Mouse (Mus musculus) adrenal gland, postnatal 25 days (tissue): Measurements from ENCODE around the gene Tbl1xr1. TPM values are rescaled to one million over a fixed set of nuclear protein-coding genes. Genes with fewer than 3 reads are reported as not detected.

Experiments used
- DNase-seq: peaks from one replicate; pipeline ENCODE4 v3.0.0; 2021; ENCODE audit warnings: mixed read lengths
- total RNA-seq: library from RNA; stranded (reverse); gene quantifications from 2 replicates; pipeline ENCODE4 v1.2.3, GENCODE M21; 2021

The Tbl1xr1 gene
- total RNA-seq, 1 experiment from 2014 or later, result 122 TPM

DNA sequence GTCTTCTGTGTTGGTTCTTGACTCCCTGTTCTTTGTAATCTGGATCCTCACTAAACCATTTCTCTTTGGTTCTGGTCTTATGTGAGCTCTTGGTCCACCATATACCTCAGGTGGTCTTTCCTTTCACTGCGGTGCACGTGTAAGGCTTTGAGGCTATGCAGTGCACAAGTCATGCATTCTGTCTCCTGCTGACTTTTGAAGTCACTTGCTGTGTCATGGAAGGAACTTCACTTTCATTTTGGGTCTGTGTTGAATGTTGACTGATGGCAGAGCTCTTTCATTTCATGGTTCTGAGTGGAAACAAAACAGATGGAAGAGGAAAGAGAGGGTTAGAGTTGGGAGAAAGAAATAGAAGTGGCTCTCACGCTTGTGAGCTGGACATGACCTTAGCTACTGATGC, 13.4 kb downstream of the Tbl1xr1 start:
- DNase-seq, result no peak

GRCm38 (mm10) chr3:22090431-22091265, 14.2 kb downstream of the Tbl1xr1 start:
- peak; percentile 14 for DNase-seq

GRCm38 (mm10) chr3:22091266-22091550, 14.8 kb downstream of the Tbl1xr1 start:
- no peak for DNase-seq

DNA sequence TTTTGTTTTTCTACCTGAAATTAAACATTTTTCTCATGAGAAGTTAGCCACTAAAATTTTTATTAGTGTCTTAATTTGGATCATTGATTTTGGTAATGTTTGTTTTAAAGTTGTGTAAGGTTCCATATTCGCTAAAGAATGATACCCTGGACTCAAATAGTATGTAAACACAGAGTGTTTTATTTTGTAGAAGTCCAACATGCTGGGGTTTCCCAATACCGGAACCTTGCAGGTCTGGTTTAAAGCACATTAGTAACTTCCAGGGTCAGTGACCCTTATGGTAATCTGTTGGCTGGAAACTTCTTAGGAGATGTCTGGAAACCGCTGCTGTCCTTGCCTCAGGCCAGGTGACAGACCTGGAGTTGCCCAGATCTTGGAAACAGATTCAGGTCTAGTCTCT, 15.2 kb downstream of the Tbl1xr1 start:
- no peak for DNase-seq

- no peak for DNase-seq
Observed at GRCm38 (mm10) chr3:22092784-22093183, 16.3 kb downstream of the Tbl1xr1 start.

- DNase-seq, result no peak
Observed at GRCm38 (mm10) chr3:22103986-22104515, 27.6 kb downstream of the Tbl1xr1 start.

DNA sequence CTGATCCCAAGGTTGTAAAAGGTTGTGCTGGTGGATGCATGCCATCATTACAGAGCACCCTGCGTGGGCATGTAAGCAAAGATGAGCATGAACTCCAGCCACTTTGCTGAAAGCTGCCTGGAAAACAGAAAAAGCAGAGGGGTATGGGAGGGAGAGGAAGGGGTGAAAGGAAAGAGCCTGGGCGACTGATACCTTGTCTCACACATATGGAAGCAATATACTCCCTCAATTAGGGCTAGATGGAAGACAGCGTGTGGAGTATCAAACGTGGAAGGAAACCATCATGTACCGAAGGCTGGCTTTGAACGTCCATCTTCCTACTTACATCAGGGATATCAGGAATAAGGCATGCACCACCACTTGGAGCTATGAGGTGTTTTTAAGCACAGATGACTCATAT, 29.0 kb downstream of the Tbl1xr1 start:
- no peak for DNase-seq

DNA sequence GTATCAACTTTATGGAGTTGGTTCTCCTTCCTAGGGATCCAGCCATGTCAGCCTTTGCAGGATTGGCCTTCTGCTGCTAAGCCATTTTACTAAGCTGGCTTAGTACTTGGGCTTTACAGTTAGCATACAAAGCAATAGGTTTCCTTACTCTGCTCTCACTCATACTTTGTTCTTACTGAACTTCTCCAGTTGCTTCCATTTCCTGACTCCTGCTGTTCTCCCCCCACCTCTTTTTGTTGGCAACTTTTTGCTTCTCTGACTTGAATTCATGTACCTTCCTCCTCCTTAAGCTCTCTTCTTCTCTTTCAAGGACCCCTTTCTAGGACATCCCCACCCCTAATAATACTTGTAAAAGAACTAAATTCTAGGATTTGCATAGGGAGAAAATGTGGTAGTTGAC, 31.6 kb downstream of the Tbl1xr1 start:
- DNase-seq, result no peak

- no peak for DNase-seq
Observed at GRCm38 (mm10) chr3:22109651-22110050, 33.2 kb downstream of the Tbl1xr1 start.

GRCm38 (mm10) chr3:22113773-22114172, 37.3 kb downstream of the Tbl1xr1 start:
- no peak for DNase-seq

DNA sequence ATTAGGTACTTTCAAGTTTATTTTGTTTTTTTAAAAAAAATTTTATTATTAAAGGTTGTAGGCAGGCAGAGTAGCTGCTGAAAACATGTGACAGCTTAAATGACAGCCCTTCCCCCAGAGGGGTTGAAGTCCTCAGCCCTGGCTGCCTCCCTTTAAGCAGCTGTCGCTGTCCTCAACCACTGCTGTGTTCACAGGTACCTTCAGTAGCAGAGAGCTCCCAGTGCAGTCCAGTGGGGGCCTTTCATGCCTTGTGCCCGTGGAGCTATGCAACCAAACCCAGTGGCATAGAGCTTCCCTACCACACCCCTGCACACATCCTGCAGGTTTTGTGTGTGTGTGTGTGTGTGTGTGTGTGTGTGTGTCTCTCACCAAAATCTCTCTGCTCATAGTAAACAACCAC, 38.8 kb downstream of the Tbl1xr1 start:
- DNase-seq, result no peak

DNA sequence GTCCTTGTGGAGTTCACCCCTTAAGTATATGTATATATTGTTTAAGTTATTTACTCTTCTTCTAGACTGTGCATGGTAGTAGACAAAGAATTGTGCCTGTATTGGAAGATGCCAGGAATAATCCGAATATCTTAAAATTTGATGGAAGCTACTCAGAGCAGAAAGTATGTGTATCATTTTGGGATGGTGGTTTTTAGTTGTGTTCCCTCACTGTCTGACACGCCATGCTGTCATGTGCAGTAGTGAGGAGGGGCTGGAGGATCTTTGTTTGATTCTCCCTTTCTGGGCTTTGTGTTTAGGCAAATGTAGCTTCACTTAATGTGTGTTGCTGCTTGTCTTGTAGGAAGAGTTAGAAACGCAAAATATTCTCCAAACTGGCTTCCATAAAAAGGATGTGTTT, 39.2 kb downstream of the Tbl1xr1 start:
- no peak for DNase-seq

DNA sequence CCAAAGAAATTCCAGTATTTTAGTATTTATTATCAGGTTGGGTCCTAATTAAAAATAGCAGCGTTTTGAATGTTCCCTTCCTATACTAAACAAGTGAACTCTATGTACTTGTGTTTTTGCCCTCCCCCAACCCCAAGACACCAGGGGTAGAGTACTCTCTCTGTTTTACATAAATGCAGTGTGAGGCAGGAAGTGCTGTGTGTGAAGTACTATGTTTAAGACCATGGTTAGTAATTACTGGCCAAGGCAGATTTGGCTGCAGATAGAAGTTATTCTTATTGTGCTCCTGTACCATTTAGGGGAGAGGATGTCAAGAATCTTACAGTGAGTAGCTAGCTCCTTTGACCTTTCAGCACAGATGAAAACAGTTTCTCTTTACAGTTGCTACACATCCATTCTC, 39.7 kb downstream of the Tbl1xr1 start:
- DNase-seq, result no peak

DNA sequence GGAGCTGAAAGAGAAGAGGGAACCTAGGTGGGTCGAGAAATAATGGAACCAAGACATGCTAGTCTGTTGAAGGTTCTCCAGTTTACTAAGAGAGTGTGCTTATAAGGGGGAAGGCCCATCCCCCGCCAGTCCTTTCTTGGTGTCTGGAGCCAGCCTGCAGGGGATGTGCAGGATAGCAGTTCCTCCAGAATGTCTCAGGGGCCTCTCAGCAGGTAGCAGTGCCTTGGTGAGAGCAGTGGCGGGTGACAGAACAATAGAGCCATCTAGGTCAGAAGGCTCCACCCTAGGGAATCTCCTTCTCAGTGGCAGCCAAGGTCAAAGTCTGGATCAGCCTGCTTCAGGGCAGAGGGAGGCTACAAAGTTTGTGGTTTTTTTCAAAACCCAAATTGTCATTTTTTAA, 45.3 kb downstream of the Tbl1xr1 start:
- peak; percentile 4 for DNase-seq

GRCm38 (mm10) chr3:22123145-22123544, 46.7 kb downstream of the Tbl1xr1 start:
- DNase-seq, result no peak

DNA sequence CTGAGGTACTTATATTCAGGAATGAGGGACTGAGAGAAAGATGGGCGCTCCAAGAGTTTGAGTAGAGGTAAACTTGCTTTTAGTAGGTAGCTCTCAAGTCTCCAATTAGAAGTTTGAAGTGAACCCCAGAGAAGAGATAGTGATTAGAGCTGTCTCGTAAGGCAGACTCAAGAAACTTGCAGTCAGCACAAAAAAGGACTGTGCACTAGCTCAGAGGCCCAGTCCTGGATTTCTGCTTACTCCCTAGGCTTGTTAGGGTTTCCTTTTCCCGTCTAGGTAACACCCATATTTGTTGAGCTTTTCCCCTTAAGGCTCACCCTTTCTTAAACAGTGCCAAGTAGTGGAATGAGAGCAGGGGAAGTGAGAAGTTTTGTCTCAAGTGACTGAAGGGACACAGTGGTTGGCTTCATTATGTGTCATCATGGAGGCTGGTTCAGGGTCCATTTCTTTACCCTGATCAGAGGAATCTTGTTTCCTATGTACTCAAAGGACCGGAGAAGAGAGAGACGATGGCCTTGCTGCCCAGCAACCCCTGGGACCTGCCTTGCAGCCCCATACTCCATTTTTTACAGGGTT, 49.9 kb downstream of the Tbl1xr1 start:
- no peak for DNase-seq

DNA sequence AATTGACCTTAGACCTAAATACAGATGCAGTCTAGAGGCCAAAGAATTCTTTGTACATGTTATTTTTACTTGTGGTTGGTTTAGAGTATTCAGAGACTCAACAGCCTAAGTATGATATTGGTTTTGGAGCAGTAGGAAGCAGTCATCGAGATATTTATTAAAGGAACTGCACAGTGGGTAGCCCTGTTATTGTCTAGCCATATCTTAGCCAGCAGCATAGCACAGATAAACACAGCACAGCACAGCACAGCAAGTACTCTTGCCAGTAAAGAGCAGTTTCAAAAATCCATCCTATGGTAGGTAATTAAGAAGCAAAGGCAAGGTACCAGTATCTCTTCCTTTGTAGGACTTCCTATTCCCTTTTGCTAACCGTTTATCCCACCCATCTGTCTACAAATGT, 54.8 kb downstream of the Tbl1xr1 start:
- DNase-seq, result no peak

DNA sequence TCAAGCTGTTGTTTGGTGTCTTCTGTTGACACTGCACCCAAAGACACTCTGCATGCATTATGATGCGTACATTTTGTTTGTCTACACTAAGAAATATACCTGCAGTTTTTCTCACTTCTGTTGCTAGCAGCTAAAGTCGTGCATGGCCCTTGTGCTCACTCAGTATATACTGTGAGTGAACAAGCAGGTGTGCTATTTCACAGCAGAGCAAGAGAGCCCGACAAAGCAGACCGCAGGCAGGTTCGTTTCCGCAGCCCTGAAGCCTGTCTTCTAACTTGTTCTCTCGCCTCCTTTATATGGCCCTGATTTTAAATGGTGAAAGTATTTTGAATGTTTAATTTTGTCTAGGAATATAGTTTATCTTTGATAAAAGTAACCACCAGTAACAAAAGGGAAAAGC, 57.2 kb downstream of the Tbl1xr1 start:
- no peak for DNase-seq

- no peak for DNase-seq
Observed at GRCm38 (mm10) chr3:22137793-22138579, 61.5 kb downstream of the Tbl1xr1 start.

DNA sequence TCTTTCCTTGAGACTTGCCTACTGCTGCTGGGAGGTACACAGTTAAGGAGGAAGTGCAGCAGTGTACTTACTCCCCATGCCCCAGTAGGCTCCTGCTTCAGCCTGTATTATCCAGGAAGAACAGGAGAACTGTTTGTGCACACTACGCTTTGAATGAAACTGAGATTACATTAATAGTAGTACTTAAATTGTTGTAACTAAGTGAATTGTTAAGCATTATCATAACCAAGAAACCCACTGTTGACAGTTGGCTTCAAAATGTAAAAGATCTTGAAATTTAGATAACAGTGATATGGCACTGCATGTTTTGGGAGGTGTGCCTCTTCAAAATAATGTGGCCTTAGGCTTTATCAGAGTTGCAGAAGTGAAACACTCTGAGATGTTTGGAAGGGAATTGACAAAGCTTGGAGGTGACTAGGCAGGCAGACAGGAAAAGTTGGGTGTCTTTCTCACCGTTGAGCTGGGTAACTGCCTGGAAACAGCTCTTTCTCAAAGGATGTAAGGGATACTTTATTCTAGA, 62.2 kb downstream of the Tbl1xr1 start:
- DNase-seq, result no peak

DNA sequence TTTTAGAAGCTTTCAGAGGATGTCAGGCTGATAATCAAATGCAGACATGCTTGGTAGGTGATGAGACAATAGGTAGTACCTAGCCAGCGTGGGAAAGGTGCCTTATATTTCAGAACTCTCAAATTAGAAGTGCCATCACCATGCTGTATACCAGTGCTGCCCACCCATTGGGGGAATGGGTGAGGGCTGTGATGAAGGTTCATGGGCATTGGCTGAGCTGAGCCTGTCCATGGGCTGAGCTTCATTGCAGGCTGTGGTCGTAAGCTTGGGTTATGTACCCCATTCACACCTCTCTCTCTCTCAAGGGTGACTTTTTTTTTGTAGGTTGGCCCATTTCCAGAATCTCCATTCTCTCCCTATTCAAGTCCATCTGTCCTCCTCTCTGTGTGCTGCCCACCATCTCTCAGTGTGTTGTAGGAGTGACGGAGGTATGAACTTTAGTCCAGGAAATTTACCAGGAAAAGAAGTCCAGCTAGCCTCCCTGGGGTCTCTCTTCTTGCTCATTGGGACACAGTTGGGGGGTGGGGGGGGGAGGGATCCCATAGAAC, 63.7 kb downstream of the Tbl1xr1 start:
- no peak for DNase-seq

- no peak for DNase-seq
Observed at GRCm38 (mm10) chr3:22141984-22142719, 65.7 kb downstream of the Tbl1xr1 start.
